Mouse (Mus musculus) lung, postnatal 10 days (tissue): ENCODE results near the gene Gls.

Experiments
- DNase-seq: peaks from one replicate; pipeline ENCODE4 v3.0.0; 2021

Gls gene

DNA sequence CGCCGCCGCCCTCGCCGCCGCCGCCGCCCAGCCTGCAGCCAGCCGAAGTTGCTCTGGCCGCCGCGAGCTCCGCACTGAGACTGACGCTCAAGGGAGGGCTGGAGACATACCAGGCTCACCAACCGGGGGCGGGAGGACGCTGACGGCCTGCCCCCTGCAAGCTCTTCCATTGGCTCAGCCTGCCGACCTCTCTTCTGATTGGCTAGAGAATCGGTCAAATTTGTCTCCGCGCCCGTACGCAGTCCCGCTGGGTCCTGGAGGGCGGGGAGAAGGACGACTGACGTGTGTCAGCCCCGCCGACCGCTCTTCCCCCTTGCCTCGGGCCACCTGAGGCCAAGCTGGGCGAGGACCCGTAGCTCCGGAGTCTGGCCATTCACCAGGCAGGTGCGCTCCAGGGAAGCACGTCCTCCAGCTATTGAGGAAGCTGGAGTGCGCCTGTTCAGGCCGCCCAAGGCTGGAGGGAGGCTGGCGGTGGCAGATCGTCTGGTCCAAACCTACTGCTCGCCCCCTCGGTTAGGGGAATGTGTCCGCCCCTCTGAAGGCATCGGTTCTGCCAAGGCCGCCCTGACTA is at the start of gene Gls:
TSS of gene Gls (minus strand) at position 90 of the 571 bp plus-strand sequence.
- DNase-seq = peak; percentile 98

- no peak for DNase-seq
Measured at GRCm38 (mm10) chr1:52279831-52280595, 47.0 kb upstream of the Gls start.

DNA sequence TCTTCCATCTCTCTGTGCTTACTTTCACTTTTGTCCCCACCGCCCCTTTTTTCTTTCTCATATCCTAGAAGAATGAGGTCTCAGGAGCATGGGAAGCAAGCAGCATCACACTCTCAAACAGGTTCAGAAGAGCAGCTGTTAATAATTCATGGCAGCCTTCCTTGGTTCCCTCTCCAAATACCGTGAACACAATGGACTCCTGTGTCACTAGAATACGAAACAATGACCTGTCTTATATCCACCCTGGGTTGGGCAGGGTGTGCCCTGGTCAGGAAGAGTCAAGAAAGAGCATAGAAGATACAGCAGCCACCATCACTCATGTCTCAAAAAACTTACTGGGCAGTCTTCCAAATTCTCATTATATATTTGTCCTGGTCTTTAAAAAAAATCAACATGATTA is 46.3 kb upstream of the Gls start:
- DNase-seq = no peak

DNA sequence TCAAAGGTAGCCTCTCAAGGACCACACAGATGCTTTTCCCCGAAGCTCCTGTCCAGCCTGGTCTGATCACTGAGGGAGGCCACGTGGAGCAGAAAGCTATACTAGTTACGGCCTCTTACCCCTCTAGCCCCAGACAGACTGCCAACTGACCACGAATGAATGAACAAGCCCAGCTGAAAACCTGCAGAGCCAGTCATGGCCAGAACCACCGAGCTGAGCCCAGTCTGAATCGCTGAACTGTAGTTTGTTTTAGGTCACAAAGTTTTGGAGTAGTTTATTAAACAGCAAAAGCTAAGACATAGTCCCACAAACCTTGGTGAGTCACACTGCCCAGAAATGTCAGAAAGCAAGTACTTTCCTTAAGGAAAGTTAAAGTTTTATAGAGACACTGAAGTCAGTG is 45.0 kb upstream of the Gls start:
- no peak for DNase-seq

- DNase-seq = no peak
Measured at GRCm38 (mm10) chr1:52274210-52274609, 41.2 kb upstream of the Gls start.

- DNase-seq = no peak
Measured at GRCm38 (mm10) chr1:52272018-52272678, 39.1 kb upstream of the Gls start.

DNA sequence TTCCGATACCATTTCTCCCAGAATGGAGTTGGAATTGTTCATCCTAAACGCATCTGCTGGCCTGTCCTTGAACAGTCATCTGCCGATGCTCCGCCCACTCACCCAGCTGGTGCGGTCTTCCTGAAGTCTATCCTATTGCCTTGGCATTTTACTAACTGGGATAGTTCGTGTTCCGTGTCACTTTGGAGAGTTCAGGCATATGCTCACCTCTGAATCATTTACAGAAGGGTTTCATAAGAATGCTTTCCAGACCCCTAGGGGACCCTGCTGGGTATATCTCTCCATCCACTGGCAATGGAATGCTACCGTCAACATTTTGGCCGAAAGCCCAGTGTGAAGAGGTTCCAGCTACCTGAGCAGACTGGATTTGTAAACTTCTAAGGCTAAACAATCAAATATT is 37.3 kb upstream of the Gls start:
- DNase-seq = peak; percentile 45

DNA sequence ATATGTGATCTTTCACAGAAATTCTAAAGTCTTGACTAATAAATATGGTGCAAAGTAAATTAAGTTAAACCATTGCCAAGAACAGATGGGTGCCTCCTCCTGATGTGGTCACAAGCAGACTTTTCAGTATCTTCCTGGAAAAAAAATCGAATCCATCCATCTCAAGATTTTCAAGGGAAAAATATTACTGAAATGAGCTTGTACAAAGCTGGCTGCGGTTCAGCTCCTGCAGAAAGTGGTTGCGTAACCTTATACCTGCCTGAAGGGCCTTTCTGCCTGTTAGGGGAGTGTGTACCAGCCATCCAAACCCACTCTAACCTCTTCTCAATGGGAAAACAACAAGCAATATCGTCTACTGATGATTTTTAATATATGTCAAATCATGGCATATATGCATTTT is 36.6 kb upstream of the Gls start:
- DNase-seq = no peak

GRCm38 (mm10) chr1:52268006-52268405 is 35.0 kb upstream of the Gls start:
- no peak for DNase-seq

DNA sequence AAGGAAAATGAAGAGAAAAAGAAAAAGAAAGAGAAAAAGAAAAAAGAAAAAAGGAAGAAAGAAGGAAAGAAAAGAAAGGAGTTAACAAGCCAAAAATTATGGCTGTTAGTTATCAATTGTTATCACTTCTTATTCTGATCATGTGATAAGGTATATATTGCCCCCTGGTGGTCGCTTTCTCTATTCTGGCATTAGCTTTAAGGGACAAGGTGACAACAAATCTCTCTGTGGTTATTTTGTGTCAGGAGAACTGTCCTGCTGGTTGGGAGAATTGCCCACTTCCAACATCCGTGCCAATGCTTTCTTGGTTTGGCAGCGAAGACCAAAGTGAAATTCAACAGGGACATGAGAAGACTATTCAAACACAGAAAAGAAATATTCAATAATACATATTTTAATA is 34.6 kb upstream of the Gls start:
- peak; percentile 82 for DNase-seq

DNA sequence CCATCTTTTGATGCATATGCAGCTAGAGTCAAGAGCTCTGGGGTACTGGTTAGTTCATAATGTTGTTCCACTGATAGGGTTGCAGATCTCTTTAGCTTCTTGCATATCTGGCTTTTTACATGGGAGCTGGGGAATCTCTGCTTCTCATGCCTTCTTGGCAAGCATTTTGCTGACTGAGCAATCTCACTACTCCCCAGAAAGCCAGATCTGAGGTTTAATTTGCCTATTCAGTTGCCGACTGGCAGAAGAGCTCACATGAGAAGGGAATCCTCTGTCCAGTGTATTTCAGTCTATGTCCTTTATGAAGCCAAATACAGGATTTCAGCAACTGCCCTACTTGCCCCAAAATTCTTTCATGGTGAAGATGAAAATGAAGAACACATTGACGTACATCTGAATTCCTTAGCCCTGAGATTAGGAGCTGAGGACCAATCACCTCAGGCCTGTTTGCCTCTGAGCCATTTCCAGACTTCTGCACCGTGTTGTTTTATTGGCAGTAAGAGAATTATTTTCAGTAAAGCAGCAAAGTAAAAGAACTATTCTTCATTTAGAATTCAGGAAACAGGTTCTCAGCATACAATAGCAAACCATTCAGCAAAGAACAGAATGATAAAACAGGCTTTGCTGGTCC is 33.0 kb upstream of the Gls start:
- no peak for DNase-seq

DNA sequence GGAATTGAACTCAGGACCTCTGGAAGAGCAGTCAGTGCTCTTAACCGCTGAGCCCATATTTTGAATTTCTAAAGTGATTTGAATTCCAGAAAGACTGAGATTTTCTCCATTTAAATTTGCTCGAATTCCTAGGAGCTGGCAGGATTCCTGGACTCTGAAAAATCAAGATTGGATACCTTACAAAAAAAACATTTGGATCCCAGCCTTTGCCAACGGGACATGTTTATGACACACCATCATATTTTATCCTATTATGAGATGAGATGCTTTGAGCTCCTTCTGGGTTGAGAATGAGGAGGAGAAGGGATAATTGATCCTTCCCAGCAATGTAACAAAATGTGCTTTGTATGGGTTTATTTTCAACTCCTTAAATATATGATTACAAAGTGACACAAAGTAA is 31.3 kb upstream of the Gls start:
- DNase-seq = no peak

DNA sequence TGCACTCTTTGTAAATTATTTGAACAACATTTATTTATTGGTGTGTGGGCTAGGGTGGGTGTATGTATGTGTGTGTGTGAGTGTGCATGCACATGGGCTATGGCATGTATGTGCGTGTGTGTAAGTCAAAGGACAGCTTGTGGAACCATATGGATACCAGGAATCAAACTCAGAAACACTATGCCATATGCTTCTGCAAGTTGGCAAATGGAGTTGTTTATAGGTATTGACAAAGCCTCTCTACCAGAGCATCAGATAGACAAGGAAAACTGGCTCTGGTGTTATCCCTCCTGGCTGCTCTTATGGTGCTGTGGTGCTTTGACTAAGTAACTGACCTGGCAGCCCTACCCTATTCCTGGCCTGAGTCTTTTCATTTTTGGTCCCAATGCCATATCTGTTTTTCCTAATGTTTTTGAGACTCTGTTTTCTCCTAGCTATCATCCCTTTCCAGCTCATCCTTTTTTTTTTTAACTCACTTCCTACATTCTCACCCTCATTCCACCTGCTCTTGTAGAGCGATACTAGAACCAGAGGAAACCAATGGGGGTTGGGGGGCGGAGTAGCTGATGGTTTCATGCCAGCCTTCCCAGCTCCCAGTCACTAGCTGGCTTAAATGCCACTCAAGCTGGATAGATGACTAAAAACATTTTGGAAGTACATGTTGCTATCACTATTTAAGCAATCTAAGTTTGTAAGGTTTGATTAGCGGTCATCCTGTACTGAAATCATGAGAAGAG is 27.5 kb upstream of the Gls start:
- DNase-seq = no peak

DNA sequence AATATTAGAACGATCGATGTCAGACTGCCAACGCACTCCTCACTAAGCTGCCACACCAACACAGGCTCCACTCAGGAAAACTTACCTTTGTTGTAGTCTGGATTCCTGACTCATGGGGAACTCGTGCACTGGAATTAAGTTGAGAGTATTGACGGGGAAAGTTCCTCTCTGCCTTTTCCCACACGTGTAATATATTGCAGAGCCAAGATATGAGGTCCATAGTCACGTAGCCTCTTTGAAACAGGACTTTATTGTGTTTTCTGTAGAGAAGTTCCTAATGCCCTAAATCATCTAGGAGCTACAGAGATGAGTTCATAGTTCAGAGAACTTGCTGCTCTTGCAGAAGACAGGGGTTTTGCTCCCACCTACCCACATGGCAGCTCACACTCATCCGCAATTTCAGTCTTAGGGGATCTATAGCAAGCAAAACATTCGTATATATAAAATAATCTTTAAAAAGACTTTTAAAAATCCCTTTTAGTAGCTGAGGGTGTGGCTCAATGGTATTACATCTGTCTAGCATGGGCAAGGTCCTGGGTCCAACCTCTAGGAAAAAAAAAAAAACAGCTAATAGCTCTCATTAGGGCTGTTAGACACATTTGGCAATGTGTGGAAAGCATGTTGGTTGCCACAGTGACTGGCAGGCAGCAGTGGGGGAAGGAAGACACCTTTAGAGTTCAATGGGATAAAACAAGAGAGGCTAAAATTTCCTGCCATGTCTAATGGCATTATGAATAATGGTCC is 25.1 kb upstream of the Gls start:
- DNase-seq = no peak

- DNase-seq = no peak
Measured at GRCm38 (mm10) chr1:52256916-52257315, 23.9 kb upstream of the Gls start.

DNA sequence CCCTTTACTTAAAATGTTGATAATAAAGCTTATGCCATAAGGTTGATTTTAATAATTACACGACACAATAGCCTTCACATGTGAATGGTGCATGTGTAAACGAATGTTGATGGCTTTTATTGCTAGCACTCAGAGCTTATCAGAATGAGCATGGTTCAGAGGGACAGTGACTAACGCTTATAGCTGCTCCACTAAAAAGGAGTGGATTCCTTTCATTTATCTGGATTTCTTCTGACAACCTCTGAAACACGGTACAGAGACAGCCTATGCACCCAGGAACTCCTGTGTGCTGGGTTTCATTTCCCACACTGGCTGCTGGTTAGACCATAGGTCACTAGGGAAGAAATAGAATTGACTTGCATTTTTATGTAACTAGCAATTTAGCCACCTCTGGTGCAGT is 23.2 kb upstream of the Gls start:
- no peak for DNase-seq

DNA sequence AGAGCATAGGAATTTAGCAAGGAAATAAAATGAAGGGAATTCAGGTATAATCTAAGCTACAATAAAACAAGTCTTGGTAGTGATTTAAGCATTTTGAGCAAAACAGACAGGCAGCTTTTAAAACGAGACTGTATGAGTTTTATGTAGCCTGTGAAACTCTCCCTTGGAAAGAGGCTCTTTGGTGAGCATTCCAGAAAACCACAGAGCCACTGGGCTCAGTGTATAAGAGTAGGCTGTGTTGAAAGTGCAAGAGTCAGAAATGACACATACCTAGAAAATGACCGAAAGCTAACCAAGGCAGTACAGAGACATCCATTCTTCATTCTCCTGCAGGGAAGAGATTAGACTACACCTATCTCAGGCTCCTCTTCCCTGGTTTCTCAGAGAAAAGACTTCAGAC is 21.4 kb upstream of the Gls start:
- DNase-seq = no peak

DNA sequence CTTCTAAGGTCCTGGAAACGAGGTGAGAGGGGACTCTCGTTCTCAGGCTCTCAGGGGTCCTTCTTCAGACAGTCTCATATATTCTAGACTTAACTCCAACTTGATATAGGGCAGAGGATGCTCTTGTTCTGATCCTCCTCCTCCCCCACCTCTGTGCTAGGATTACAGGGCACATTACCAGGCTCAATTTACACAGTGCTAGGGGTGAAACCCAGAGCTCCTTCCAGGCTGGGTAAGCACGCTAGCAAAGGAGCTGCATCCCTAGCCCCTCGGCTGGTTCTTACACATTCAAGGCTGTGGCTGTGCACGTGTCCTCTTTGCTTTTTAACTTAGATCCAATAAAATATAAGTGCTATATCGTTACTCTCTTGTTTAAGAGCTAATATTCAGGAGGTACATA is 20.4 kb upstream of the Gls start:
- DNase-seq = no peak

DNA sequence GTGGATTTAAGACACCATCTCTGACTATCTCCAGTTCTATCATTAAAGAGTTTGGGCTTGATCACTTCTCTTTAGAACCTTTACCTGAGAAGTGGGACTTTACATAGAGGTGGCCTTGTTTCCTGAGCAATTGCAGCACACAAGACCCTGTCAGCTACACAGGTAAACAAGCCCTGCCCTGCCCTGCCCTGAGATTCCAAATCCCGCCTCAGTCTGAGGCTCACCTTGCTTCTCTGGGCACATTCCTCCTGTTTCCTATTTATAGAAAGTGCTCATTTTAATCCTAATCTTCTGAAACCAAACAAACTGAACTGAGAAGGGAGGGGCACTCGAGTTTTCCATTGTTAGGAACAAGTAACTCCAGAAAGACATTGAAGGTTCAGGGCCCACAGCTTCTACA is 19.4 kb upstream of the Gls start:
- DNase-seq = peak; percentile 7

DNA sequence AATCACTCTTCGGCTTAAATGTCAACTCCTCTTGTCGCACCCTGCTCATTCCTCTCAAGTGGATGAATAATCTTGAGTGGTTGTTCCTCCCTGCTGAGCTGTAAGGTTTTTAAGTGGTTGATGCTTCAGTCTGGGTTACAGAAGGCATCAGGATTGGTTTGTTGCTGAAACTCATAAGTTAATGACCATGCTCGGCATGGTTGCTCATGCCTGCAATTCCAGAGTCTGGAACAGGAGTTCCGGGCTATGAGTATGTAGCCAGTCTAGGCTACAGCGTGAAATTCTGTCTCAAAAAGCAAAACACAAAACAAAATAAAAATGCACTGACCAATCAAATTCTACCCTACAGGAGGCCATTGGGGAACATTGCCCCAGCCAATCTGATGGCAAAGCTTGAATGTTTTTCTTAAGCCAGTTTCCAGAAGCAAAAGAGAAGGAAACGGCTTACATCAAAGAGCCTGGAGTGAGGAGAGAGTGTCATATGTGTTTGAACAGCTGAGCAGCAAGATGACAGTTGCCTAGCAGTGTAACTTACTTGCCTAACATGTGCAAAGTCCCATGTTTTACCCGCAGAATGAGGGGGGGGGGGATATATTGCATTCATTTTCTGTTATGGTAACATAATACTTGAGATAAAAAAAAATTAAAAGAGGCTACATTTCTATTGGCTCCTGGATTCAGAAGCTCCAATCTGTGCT is 18.2 kb upstream of the Gls start:
- DNase-seq = no peak

GRCm38 (mm10) chr1:52248899-52249556 is 16.0 kb upstream of the Gls start:
- no peak for DNase-seq
